Mouse (Mus musculus): ENCODE data around the gene Rfx7. TPM values are rescaled to one million over a fixed set of nuclear protein-coding genes. Genes with fewer than 3 reads are reported as not detected.
"Not testable (repeated sequence)": the region's sequence is repeated elsewhere in the genome, so short reads cannot be mapped to it uniquely, and the experiment has no call there.

Gene Rfx7
- polyA plus RNA-seq, 1 experiment from 2014 or later: 25.0 TPM

- WGBS: under 1% methylated on average over 13 of the region's 13 CpGs
- H3K4me3 ChIP-seq: peak overlapping the region; percentile 97
- H3K4me1 ChIP-seq: peaks cover 35% of the 10 kb centered on the region
- H3K9ac ChIP-seq (replicated peaks): peak overlapping the region; percentile 100
- H3K4me2 ChIP-seq (replicated peaks): peak overlapping the region; percentile 95
- H3K36me3 ChIP-seq: peaks cover 22% of the 10 kb centered on the region
- peak overlapping the region; percentile 99 for H3K27ac ChIP-seq (replicated peaks)
- H3K9me3 ChIP-seq: no peaks in the 10 kb centered on the region
- no peaks in the 10 kb centered on the region for H3K27me3 ChIP-seq
- ATAC-seq (ENCODE audit: low FRiP score, low read depth): peak; percentile 4; the same call in 1 of the 2 replicates
These were observed 129.5 kb downstream of the Rfx7 start for GRCm38 (mm10) chr9:72661561-72661894.

DNA sequence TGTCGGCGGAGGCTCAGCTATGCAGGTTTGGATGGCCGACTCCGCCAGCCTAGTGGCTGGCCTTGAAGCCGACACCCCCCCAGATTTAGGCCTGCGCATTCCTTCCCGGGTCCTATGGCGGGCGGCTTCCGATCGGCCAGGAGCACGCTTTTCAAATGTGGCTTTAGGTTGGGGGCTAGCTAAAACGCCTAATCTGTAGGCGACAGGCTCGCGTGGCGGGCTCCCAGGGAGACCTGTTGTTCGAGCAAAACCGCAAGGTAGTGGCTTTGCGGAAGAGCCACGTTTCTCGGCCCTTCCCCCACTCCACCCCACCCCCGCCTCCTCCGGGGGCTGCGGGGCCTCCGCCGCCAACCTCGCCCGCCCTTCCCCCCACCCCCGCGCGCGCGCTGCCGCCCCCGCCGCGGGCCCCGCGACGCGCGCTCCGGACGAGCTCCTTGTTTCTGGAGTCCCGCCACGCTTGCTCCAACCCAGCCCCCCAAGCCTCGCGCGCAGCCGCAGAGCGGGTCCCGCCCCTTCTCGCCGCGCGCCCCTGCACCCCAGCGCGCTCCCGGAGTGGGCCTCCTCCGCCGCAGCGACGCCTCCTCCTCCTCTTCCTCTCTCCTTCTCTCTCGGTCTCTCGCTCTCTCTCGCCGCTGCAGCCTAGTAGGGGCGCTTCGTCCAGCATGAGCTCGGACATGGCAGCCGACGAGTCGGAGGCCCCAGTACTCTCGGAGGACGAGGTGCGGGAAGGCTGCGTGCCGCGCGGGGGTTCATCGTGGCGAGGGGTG, 130.0 kb downstream of the Rfx7 start, which contains the start of gene Nedd4:
Gene Nedd4 (plus strand): TSS at position 452 of the 767 bp plus-strand sequence.
- WGBS: under 1% methylated on average over 53 of the region's 83 CpGs
- Histone ChIP-seq H3K4me1 (peaks cover 36% of the 10 kb centered on the region), H3K4me3 (peak within 1 kb of the TSS; percentile 97)

DNA sequence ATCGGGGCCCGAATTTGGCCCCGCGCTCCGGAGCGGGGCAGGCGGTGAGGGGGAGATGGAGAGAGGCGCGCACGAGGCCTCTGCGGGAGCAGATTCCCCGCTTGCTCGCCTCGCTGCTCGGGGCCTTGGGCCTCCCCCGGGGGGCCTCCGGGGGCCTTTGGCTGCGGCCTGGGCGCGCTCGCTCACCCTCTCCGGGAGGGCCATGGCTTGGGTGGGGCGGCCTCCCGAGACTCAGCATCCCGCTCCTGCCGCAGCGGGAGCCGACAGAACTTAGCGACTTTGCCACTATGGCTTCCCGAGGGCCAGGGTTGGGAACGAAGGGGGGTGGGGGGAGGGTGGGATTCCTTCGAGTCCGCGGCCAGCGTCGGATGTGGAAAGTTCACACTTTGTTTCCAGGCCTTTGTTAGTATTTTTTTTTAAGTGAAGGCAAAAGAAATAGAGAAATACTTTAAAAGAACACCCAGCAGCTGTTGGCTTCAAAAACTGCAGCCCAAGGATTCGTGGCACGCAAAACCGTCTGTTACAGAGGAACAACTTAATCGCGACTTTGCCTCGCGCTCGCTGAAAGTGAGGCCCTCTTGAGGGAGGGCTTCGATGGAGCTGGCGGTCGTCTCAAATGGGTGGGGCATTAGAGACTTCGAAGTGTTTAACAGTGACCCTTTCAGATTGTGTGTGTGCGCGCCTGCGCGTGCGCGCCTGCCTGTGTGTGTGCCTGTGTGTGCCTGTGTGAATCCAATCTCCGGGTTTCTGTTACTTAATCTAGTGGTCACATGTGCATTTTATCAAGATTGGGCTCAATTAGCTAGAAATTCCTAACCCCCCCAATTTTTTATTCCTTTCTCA, 130.9 kb downstream of the Rfx7 start:
- Histone ChIP-seq H3K9me3 (no peaks in the 10 kb centered on the region), H3K27me3 (no peaks in the 10 kb centered on the region), H3K36me3 (peaks cover 33% of the 10 kb centered on the region), H3K9ac (replicated peaks) (peak overlapping the region; percentile 100), H3K4me3 (peak overlapping the region; percentile 97), H3K4me2 (replicated peaks) (peak overlapping the region; percentile 95), H3K27ac (replicated peaks) (peak overlapping the region; percentile 99), H3K4me1 (peaks cover 37% of the 10 kb centered on the region)
- peak; percentile 56 for ATAC-seq (ENCODE audit: low FRiP score, low read depth)
- WGBS: 1% methylated on average over 55 of the region's 55 CpGs

More for the DNA sequence above, 130.0 kb downstream of the Rfx7 start, which contains the start of gene Nedd4:
- peak within 1 kb of the TSS; percentile 99 for H3K27ac ChIP-seq (replicated peaks)
- H3K9me3 ChIP-seq: no peaks in the 10 kb centered on the region
- H3K4me2 ChIP-seq (replicated peaks): peak within 1 kb of the TSS; percentile 95
- H3K36me3 ChIP-seq: peaks cover 27% of the 10 kb centered on the region
- peak within 1 kb of the TSS; percentile 100 for H3K9ac ChIP-seq (replicated peaks)
- H3K27me3 ChIP-seq: no peaks in the 10 kb centered on the region
- ATAC-seq (ENCODE audit: low FRiP score, low read depth): peak; percentile 90

GRCm38 (mm10) chr9:72663534-72663918, 131.5 kb downstream of the Rfx7 start:
- peaks cover 37% of the 10 kb centered on the region for H3K4me1 ChIP-seq
- 8% methylated on average over 10 of the region's 10 CpGs for WGBS

DNA sequence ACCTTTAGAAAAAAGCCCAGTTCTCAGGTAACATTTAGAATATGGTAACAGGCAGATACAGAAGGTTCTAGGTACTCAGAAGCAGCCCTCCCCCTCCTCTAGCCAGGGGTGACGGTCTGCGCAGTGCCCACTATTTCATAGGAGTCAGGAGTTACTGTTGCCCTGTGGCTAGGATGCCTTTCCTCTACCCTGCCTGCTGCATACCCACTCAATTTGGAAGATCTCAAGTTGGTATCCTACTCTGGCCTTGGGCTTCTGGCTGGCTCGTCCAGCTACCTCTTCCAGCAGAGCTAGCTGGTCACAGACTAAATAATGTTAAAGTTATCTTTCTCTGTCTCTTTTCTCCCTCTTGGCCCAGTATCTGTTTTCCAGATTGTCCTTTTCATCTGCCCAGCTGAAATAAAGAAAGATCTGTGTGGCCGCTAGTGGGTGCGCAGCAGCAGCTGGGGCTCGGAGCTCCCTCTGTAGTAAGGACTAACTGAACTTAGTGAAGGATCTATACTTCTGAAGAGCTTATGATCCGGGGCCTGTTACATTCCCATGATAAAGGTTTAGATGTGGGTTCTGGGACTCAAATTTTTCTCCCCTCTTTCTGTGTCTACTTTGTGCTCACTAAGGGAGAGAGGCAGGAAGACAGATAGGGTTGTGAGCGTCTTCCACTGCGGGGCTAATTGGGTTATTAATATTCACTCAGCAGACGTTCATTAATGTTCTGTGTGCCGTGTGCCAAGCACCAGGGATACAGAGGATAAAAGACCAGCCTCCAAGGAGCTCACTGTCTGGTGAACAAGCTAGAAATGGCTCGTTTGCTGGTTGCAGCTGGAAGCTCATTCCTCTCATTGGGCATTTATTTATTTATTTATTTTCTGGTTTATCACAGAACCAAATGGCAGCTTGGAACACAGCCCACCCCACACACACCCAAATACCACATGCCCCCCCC, 132.6 kb downstream of the Rfx7 start:
- Histone ChIP-seq H3K36me3 (peaks cover 44% of the 10 kb centered on the region), H3K4me1 (peaks cover 44% of the 10 kb centered on the region), H3K9me3 (no peaks in the 10 kb centered on the region), H3K4me3 (peak overlapping the region; percentile 97), H3K27ac (replicated peaks) (peak overlapping the region; percentile 99), H3K27me3 (no peaks in the 10 kb centered on the region), H3K4me2 (replicated peaks) (peak overlapping the region; percentile 95), H3K9ac (replicated peaks) (peak overlapping the region; percentile 100)
- WGBS: 41% methylated on average over 12 of the region's 12 CpGs
- no peak for ATAC-seq (ENCODE audit: low FRiP score, low read depth)

More at GRCm38 (mm10) chr9:72663534-72663918, 131.5 kb downstream of the Rfx7 start:
- Histone ChIP-seq H3K27ac (replicated peaks) (peak overlapping the region; percentile 99), H3K4me3 (peak overlapping the region; percentile 97), H3K4me2 (replicated peaks) (peak overlapping the region; percentile 95), H3K27me3 (no peaks in the 10 kb centered on the region), H3K9me3 (no peaks in the 10 kb centered on the region), H3K36me3 (peaks cover 33% of the 10 kb centered on the region), H3K9ac (replicated peaks) (peak overlapping the region; percentile 100)
- no peak for ATAC-seq (ENCODE audit: low FRiP score, low read depth)

- 49% methylated on average over 7 of the region's 7 CpGs for WGBS
- ATAC-seq (ENCODE audit: low FRiP score, low read depth): no peak
- Histone ChIP-seq H3K27ac (replicated peaks) (peak overlapping the region; percentile 99), H3K9ac (replicated peaks) (peak overlapping the region; percentile 100; the same call in 1 of the 2 replicates), H3K4me2 (replicated peaks) (peak overlapping the region; percentile 95), H3K9me3 (no peaks in the 10 kb centered on the region), H3K4me1 (peaks cover 50% of the 10 kb centered on the region), H3K4me3 (peak overlapping the region; percentile 97), H3K27me3 (no peaks in the 10 kb centered on the region), H3K36me3 (peaks cover 51% of the 10 kb centered on the region)
These were observed 133.5 kb downstream of the Rfx7 start for GRCm38 (mm10) chr9:72665517-72665916.

DNA sequence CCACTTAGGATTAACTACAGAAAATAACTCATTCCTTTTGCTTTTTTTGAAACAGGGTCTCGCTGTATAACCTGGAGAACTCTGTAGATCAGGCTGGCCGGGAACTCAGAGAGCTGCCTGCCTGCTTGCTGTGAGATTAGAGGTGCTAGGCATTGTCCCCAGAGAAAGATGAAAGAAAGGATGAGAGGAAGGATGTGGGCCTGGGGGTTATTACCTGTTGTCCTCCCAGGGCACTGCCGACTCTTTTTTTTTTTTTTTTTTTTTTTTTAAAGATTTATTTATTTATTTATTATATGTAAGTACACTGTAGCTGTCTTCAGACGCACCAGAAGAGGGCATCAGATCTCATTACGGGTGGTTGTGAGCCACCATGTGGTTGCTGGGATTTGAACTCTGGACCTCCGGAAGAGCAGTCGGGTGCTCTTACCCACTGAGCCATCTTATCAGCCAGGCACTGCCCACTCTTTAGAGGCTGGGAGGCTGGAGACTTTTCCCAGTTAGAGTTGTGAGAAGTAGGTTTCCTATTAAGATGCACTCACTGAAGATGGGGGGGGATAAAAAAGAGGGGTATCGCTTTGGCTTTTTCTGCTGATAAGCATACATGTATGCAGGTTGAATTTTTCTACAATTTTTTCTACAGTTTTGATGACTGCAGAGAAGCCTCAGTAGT, 134.4 kb downstream of the Rfx7 start:
- not testable (repeated sequence) for ATAC-seq (ENCODE audit: low FRiP score, low read depth); H3K27me3 ChIP-seq; H3K27ac ChIP-seq (replicated peaks); H3K4me3 ChIP-seq; H3K9me3 ChIP-seq; H3K4me2 ChIP-seq (replicated peaks); H3K9ac ChIP-seq (replicated peaks)
- Histone ChIP-seq H3K36me3 (peaks cover 57% of the 10 kb centered on the region), H3K4me1 (peaks cover 45% of the 10 kb centered on the region)
- 79% methylated on average over 6 of the region's 8 CpGs for WGBS

DNA sequence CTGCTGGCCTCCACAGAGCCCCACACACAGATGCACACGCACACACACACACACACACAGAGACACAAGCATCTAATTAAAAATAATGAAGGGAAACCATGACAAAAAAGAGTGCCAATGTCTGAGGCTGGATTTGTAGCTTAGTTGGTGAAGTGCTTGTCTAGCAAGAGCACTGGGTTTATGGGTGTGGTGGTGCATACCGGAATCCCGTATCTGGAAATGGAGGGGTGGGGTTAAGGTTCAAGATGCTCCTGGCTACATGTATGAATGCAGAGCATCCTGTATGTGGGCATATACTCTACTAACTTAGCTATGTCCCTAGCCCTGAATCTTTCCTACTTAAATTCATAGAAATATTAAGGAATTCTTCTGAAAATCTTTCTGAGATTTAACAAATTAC, 135.1 kb downstream of the Rfx7 start:
- Histone ChIP-seq H3K27me3 (no peaks in the 10 kb centered on the region), H3K36me3 (peaks cover 61% of the 10 kb centered on the region), H3K9ac (replicated peaks) (no peak overlapping the region), H3K4me3 (no peak overlapping the region), H3K4me2 (replicated peaks) (no peak overlapping the region), H3K9me3 (no peaks in the 10 kb centered on the region), H3K4me1 (peaks cover 44% of the 10 kb centered on the region), H3K27ac (replicated peaks) (no peak overlapping the region)
- WGBS: 95% methylated on average over 3 of the region's 3 CpGs
- no peak for ATAC-seq (ENCODE audit: low FRiP score, low read depth)

GRCm38 (mm10) chr9:72669383-72669782, 137.3 kb downstream of the Rfx7 start:
- peak overlapping the region; percentile 42; the same call in 1 of the 2 replicates for H3K27ac ChIP-seq (replicated peaks)
- no peaks in the 10 kb centered on the region for H3K27me3 ChIP-seq
- H3K9ac ChIP-seq (replicated peaks): no peak overlapping the region
- peaks cover 72% of the 10 kb centered on the region for H3K36me3 ChIP-seq
- H3K9me3 ChIP-seq: no peaks in the 10 kb centered on the region
- 83% methylated on average over 7 of the region's 7 CpGs for WGBS
- H3K4me2 ChIP-seq (replicated peaks): no peak overlapping the region
- no peak for ATAC-seq (ENCODE audit: low FRiP score, low read depth)
- peaks cover 37% of the 10 kb centered on the region for H3K4me1 ChIP-seq
- no peak overlapping the region for H3K4me3 ChIP-seq

DNA sequence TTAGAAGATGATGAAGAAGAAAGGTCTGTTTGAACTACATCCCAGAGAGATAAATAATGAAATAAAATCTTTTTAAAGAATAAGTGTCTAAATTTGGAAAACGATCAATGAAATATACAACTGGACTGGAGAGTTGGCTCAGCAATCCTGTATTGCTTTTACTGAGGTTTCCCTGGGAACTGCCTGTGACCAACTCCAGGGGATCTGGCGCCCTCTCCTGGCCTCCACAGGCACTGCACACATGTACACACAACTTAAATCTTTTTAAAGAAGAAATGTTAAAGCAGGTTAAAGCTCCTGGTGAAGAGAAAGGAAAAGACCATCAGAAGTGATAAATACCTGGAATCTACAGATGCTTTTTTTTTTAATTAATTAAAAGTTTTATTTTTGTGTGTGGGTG, 140.3 kb downstream of the Rfx7 start:
- 35% methylated on average over 2 of the region's 2 CpGs for WGBS
- H3K4me1 ChIP-seq: peaks cover 13% of the 10 kb centered on the region
- ATAC-seq (ENCODE audit: low FRiP score, low read depth): no peak
- H3K4me3 ChIP-seq: no peak overlapping the region
- no peak overlapping the region for H3K27ac ChIP-seq (replicated peaks)
- peaks cover 78% of the 10 kb centered on the region for H3K36me3 ChIP-seq
- H3K27me3 ChIP-seq: no peaks in the 10 kb centered on the region
- H3K9ac ChIP-seq (replicated peaks): no peak overlapping the region
- no peaks in the 10 kb centered on the region for H3K9me3 ChIP-seq
- H3K4me2 ChIP-seq (replicated peaks): no peak overlapping the region

Measured in midbrain, embryonic 12.5 days (tissue).